Mouse (Mus musculus) cortical plate, adult 2 months (tissue): Measurements from ENCODE around the gene Srp54a.

Experiments
- CTCF ChIP-seq: fragments of 200-500 bp; IDR thresholded peaks from 2 replicates; pipeline ENCODE4 v1.5.1; 2011; ENCODE audit warnings: mild to moderate bottlenecking, control low read depth, low read length; ENCODE audit not compliant: insufficient read depth; ENCODE audit errors: extremely low read depth
- POLR2A ChIP-seq: fragments of 200-500 bp; IDR thresholded peaks from 2 replicates; pipeline ENCODE4 v1.6.1; 2011; ENCODE audit warnings: mild to moderate bottlenecking, low read length, control low read depth; ENCODE audit not compliant: insufficient read depth; ENCODE audit errors: extremely low read depth

GRCm38 (mm10) chr12:55062141-55062540 lies 17.9 kb upstream of the Srp54a start:
- no peak for TF ChIP-seq POLR2A
- TF ChIP-seq CTCF = no peak
